Mouse (Mus musculus): ENCODE results near the gene Gli3. TPM values are rescaled to one million over a fixed set of nuclear protein-coding genes. Genes with fewer than 3 reads are reported as not detected.

The Gli3 gene
- polyA plus RNA-seq, 1 experiment, result 12.5 TPM

DNA sequence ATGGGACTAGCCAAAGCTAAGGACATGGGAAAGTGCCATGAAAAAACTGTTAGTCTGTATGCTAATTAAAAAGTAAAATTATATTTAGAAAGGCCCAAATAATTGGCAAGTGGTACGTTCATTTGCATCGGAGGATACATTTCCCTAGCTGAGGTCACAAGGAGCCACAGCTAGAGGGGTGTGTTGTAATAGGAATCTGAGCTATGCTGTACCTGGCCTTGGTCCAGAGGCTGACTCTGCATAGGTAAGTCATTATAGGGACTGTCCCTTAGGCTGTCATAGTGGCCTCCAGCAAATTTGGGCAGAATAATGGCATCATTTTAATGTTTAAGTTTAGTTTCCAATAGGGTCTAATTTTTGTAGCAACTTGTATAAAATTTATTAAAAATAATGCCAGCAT is 75.4 kb downstream of the Gli3 start:
- no peak for TF ChIP-seq CTCF (IDR thresholded peaks at IDR 0.05; ENCODE audit: borderline replicate concordance, extremely low read depth, insufficient read depth, insufficient read length)

DNA sequence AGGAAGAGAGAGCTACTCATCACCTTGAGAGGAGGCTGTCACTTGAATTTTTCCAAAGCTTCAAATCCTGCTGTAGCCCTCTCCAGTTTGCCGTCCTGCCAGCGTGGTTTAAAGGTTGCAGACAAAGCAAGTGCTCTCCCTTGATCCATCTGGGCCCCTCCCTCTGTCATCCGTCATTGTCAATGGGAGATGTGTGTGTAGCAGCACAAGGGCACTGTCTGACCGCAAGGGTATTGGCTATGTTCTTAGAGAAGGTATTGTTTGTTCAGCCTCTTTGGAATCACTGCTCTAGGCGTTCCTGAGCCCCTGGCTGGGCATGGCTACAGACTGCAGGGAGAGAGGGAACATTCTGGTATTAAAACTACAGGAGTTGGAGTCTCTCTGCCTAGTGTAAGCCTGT is 79.0 kb downstream of the Gli3 start:
- DNase-seq (ENCODE audit: low read depth), result peak; percentile 71
- no peak for TF ChIP-seq CTCF (IDR thresholded peaks at IDR 0.05; ENCODE audit: borderline replicate concordance, extremely low read depth, insufficient read depth, insufficient read length)
- TF ChIP-seq POLR2A (IDR thresholded peaks at IDR 0.05; ENCODE audit: borderline replicate concordance, extremely low read depth, insufficient read depth, insufficient read length, poor library complexity, severe bottlenecking), result no peak

More for the DNA sequence above, 75.4 kb downstream of the Gli3 start:
- no peak for DNase-seq (ENCODE audit: low read depth)

DNA sequence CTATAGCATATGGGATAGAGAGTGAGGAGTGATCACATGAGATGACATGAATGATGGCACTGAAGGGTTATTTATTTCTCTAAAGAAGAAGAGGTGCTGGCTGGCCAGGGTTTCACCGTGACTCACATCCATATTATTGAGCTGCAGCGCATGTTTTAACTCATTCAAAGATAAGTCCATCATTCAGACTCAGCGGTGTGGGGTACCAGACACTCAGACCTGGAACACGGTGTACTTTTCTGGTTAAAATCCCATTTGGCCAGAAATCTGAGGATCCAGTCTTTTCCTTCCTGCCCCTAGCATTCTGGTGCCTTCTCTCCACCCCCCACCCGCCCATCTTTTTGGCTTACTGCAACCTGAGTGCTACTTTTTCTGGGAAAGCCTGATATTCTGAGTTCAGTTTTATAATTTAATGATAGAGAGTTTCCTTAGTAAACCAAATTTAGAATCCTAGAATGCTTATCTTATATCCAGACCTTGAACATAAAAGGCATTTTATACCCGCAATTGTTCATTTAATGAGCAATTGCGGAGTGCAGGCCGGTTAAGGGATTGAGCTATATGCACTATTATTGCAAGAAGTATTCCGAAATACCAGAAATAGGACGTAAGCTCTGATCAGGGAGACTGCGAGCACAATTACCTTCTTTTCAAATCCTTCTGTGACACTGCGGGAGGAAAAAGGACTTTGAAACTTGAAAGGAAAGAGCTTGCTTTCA is 80.3 kb downstream of the Gli3 start:
- peak; percentile 73 for DNase-seq (ENCODE audit: low read depth)
- TF ChIP-seq CTCF (IDR thresholded peaks at IDR 0.05; ENCODE audit: borderline replicate concordance, extremely low read depth, insufficient read depth, insufficient read length), result no peak

DNA sequence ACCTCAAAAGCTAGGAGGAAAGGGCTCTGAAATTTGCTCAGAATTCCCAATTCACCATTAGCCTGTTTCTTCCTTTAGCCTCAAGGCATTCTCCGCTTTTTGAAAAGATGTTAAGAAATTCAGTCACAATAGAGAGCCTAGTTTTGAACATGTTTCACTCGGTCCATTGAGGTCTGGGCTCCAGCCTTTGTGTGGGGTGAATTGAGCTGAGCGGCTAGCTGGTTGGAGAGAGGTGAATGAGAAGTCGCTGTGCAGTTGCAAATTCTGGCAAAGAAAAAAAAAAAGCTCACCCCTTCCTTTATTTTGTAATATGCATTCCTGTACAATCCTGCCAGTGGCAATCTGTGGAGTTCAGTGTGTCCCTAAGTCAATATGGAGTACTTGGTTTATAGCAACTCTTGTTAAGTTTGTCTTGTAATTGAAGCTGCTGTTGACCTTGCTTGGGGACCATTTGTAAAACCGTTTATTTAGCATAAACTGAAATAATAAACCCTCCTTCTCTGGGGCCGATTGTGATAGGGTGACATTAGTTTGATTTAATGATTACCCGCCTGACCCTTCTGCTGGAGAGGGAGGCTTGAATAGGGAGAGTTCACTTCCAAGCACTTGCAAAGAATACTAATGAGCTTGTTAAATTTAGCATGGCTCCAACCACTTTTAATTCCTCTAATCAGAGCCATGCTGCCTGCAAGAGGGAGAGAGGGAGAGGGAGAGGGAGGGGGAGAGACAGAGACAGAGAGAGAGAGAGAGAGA is 81.0 kb downstream of the Gli3 start:
- peak; percentile 96 for DNase-seq (ENCODE audit: low read depth)
- TF ChIP-seq POLR2A (IDR thresholded peaks at IDR 0.05; ENCODE audit: borderline replicate concordance, extremely low read depth, insufficient read depth, insufficient read length, poor library complexity, severe bottlenecking), result no peak
- TF ChIP-seq CTCF (IDR thresholded peaks at IDR 0.05; ENCODE audit: borderline replicate concordance, extremely low read depth, insufficient read depth, insufficient read length), result no peak

DNA sequence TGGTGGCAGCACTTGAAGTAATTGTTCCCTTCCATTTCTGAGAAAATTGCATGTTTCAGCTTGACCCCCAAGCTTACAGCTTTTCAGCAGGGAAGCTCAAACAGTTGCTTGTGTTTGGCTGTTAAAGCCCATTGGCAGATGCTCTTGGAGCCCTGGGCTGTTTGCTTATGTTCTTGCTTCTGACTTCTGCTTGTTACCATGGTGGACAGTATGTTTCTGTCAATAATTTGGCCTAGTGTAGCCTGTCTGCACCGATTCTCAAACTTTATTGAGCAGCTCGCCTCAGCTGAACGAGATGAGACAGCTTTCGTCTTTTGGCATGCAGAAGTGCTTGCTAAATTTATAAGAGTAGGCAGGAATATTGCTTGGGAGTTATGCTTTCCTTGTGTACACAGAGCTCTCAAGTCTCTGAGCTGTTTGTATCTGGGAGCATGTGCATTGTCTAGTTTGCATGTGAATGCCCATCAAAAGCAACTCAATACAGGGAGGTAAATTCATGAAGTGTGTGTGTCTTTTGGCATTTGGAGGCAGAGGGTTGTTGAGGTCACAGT is 82.4 kb downstream of the Gli3 start:
- no peak for TF ChIP-seq POLR2A (IDR thresholded peaks at IDR 0.05; ENCODE audit: borderline replicate concordance, extremely low read depth, insufficient read depth, insufficient read length, poor library complexity, severe bottlenecking)
- no peak for TF ChIP-seq CTCF (IDR thresholded peaks at IDR 0.05; ENCODE audit: borderline replicate concordance, extremely low read depth, insufficient read depth, insufficient read length)
- DNase-seq (ENCODE audit: low read depth), result peak; percentile 66

DNA sequence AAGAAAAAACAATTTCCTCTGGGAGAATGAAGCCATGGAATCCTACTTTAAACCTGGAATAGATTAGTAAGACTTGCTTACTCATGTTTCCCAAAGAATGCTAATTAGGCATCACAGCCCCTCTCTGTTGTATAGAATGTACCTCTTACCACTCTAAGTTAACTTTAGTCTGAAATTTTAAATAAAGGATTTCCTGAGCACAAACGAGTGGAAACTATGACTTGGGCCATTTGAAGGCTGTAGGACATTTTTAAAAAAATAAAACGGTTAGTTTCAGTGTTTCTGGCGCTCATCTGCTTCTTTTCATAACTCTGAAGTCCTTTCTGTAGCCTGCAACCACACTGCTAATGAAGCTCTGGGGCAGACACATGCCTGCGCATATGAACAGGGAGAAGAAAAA is 83.2 kb downstream of the Gli3 start:
- TF ChIP-seq CTCF (IDR thresholded peaks at IDR 0.05; ENCODE audit: borderline replicate concordance, extremely low read depth, insufficient read depth, insufficient read length) (no peak), POLR2A (IDR thresholded peaks at IDR 0.05; ENCODE audit: borderline replicate concordance, extremely low read depth, insufficient read depth, insufficient read length, poor library complexity, severe bottlenecking) (no peak)
- DNase-seq (ENCODE audit: low read depth), result no peak

DNA sequence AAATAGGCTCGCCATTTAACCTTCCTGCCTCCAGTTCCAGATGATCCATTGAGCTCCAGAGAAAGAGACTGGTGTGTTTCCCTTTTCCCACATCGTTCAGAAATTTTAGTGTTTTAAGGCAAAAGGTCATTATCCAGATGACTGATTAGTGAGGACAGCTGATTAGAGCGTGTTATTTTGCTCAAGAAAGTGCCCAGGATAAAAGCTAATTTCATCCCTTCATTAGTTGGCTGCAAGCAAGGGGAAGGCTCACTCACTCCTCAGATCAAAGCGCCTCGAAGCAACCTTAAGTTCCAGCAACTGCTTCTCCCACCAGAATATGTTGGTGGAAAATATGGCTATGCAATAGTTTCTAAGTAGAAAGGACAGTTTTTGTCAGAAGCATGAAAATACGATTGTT is 86.4 kb downstream of the Gli3 start:
- DNase-seq (ENCODE audit: low read depth), result peak; percentile 67
- TF ChIP-seq POLR2A (IDR thresholded peaks at IDR 0.05; ENCODE audit: borderline replicate concordance, extremely low read depth, insufficient read depth, insufficient read length, poor library complexity, severe bottlenecking), result no peak
- no peak for TF ChIP-seq CTCF (IDR thresholded peaks at IDR 0.05; ENCODE audit: borderline replicate concordance, extremely low read depth, insufficient read depth, insufficient read length)

DNA sequence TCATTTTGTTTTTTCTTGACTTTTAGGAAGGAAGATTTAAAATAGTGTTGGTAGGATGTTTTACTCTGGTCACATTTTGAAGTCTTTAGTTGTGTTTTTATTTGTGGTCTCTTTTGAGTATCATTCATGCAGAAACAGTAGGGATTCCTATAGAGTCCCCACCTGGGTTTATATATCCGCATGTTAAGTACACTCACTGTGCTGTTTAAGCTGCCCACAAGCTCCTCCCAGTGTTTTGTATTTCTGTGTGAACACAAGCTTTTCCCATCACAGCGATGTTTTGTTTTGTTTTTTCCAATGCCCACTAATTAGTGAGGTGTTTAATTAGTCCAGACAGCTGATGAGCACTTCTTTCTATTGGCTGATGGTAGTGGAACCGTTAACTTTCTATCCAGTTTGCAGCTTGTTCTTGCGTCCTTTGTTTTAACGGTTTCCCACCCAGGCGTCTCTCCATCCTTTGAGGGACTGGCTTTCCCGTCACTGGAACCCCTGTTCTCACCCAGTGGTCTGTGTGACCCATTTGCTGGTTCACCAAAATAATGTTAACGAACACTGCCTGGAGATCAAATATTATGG is 87.1 kb downstream of the Gli3 start:
- TF ChIP-seq POLR2A (IDR thresholded peaks at IDR 0.05; ENCODE audit: borderline replicate concordance, extremely low read depth, insufficient read depth, insufficient read length, poor library complexity, severe bottlenecking) (no peak), CTCF (IDR thresholded peaks at IDR 0.05; ENCODE audit: borderline replicate concordance, extremely low read depth, insufficient read depth, insufficient read length) (no peak)
- peak; percentile 86 for DNase-seq (ENCODE audit: low read depth)

DNA sequence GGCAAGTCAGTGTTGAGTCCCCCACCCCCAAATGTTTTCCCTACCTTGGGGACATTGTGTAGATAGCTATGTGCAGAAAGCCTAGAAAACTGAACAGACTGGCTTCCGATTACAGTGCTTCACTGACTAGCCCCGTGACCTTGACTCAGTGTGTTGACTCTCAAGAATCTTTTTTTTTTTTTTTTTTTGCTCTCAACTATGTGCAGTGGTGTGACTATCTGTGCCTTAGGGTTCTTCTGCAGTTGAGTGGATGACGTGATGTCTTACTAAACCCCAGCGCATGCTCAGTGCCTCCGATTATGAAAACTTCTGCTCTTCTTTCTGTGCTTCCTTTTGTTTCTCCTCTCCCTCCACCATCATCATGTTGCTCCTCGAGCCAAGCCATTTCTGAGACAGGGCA is 87.7 kb downstream of the Gli3 start:
- TF ChIP-seq CTCF (IDR thresholded peaks at IDR 0.05; ENCODE audit: borderline replicate concordance, extremely low read depth, insufficient read depth, insufficient read length) (no peak), POLR2A (IDR thresholded peaks at IDR 0.05; ENCODE audit: borderline replicate concordance, extremely low read depth, insufficient read depth, insufficient read length, poor library complexity, severe bottlenecking) (no peak)

DNA sequence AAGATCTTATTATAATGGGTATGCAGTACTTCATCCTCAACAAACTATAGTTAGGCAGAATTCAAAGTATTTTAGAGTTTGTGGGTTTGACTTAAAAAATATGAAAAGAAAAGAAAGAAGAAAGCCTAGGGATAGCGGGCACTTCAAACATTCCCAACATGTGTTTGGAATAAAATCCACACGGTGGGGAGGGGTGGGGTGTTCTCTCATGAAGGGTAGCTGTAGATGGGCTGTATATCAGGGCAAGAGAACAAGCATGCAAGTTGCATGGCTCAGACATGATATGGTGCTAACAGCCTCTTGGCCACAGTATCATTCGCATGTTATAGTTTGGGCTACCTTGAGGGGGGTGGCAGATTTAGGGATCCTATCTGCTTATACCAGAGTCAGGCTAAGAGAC is 89.0 kb downstream of the Gli3 start:
- no peak for DNase-seq (ENCODE audit: low read depth)
- no peak for TF ChIP-seq CTCF (IDR thresholded peaks at IDR 0.05; ENCODE audit: borderline replicate concordance, extremely low read depth, insufficient read depth, insufficient read length)
- TF ChIP-seq POLR2A (IDR thresholded peaks at IDR 0.05; ENCODE audit: borderline replicate concordance, extremely low read depth, insufficient read depth, insufficient read length, poor library complexity, severe bottlenecking), result no peak

More for the DNA sequence above, 87.7 kb downstream of the Gli3 start:
- peak; percentile 54 for DNase-seq (ENCODE audit: low read depth)

DNA sequence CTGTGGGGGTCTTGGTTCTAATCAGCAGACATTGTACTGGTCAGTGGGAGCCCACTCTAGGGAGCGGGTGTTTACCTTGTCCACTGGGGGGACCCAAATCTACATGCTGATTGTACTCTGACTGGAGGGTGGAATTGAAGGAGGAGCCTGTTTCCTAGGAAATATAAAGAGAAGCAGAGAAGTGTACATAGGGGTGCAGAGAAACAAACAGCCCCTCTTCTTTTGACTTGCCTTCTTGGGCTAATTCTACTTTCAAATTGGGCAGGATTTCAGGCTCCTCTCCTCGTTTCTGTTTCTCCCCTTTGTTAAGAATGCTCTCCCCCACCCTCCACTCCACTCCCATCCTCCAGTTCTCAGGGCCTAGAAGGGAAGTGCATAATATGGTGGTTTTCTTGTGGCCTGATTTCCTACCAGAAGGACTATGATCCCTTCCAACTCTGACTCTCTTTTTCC is 93.6 kb downstream of the Gli3 start:
- peak; percentile 84 for DNase-seq (ENCODE audit: low read depth)
- TF ChIP-seq POLR2A (IDR thresholded peaks at IDR 0.05; ENCODE audit: borderline replicate concordance, extremely low read depth, insufficient read depth, insufficient read length, poor library complexity, severe bottlenecking), result no peak
- peak; percentile 47; the same call in 1 of the 2 replicates for TF ChIP-seq CTCF (IDR thresholded peaks at IDR 0.05; ENCODE audit: borderline replicate concordance, extremely low read depth, insufficient read depth, insufficient read length)
